Comparison of ENCODE assay signal across 8 mouse cellular contexts in genomic region chr4:40268204-40268813, GRCm38 (mm10). TPM values are rescaled to one million over a fixed set of nuclear protein-coding genes. Genes with fewer than 3 reads are reported as not detected.
A peak's percentile ranks its signal among the peaks of the same experiment; 100 is the strongest.
DNase-seq lines count a peak whose midpoint lies in the region; ATAC-seq and TF ChIP-seq lines count a peak whose summit lies in the region.

No protein-coding gene starts in this region.

- peak overlapping the region; percentile 39 for H3K27ac ChIP-seq in cortical plate, adult 2 months (ENCODE audit: insufficient read depth, low read length)

- H3K4me3 ChIP-seq in cortical plate, adult 2 months (ENCODE audit: insufficient read depth, low read length) = peak overlapping the region; percentile 49

- intact Hi-C loops in left cerebral cortex, postnatal 10 days (cut with DNase I) = loop anchor here (5.0 kb wide), 1 partner anchor 86 kb away; no protein-coding TSS in a partner anchor

- ATAC-seq in activated CD4-positive, CD25-positive, alpha-beta regulatory T cell, adult 4 months = peak; percentile 43
- peak; percentile 49 for ATAC-seq in inflammation-experienced regulatory T-cells, adult 6 months
- peak; percentile 62 for ATAC-seq in megakaryocyte-erythroid progenitor cell, adult 5-6 weeks (replicated peaks; ENCODE audit: low FRiP score, low TSS enrichment, poor library complexity, severe bottlenecking)

- no peak for TF ChIP-seq CTCF in cortical plate, adult 2 months (IDR thresholded peaks at IDR 0.05; ENCODE audit: extremely low read depth, insufficient read depth, low read length)

- peak; percentile 90 for DNase-seq in gastrocnemius, postnatal 10 days
- peak; percentile 91 to 96 for DNase-seq in left cerebral cortex, postnatal 10 days (ENCODE audit: extremely low spot score in 1 of 2, low spot score in 2 of 2)
- DNase-seq in right cerebral cortex, postnatal 25 days = peak; percentile 92
- peak; percentile 90 to 94 for DNase-seq in urinary bladder, postnatal 4 days (ENCODE audit: low spot score in 2 of 2)

- peak; percentile 34; the same call in 1 of the 2 replicates for TF ChIP-seq POLR2A in cortical plate, adult 2 months (IDR thresholded peaks at IDR 0.05; ENCODE audit: extremely low read depth, insufficient read depth, low read length)

- no peaks in the 10 kb centered on the region for H3K4me1 ChIP-seq in cortical plate, adult 2 months (ENCODE audit: control insufficient read depth, insufficient read depth, low read length)

RNA-seq across cellular contexts. Expression of gene Smim27, which starts 1.1 kb away (rescaled TPM):
- polyA plus RNA-seq in activated CD4-positive, CD25-positive, alpha-beta regulatory T cell, adult 4 months (2017; shearing (Covaris generic)) = 10 to 100 TPM; 19.7 to 75.0 TPM
- polyA plus RNA-seq in cortical plate, adult 2 months (2012; rRNA removed) = 6.0 and 6.8 TPM in 2 replicates
- total RNA-seq in gastrocnemius, postnatal 10 days (2021) = 10 to 100 TPM; 46.8 to 64.0 TPM
- 10 to 100 TPM; 20.1 to 74.9 (median 45.7) TPM for polyA plus RNA-seq in inflammation-experienced regulatory T-cells, adult 6 months (2017; shearing (Covaris generic))
- total RNA-seq in left cerebral cortex, postnatal 10 days (2021) = 10 to 100 TPM in 1 of 2 experiments, 1 to 10 TPM in 1; 8.5 to 14.4 TPM
- 7.4 and 26.3 TPM in 2 replicates for total RNA-seq in megakaryocyte-erythroid progenitor cell, adult 5-6 weeks (2014; fragmentation: Nextera tagmentation)
- total RNA-seq in megakaryocyte-erythroid progenitor cell, adult 5-6 weeks (2017) = 6.0 and 6.9 TPM in 2 replicates

RNA-seq across cellular contexts. Expression of gene Topors, which starts 1.3 kb away (rescaled TPM):
- 10 to 100 TPM; 18.9 to 19.9 TPM for polyA plus RNA-seq in activated CD4-positive, CD25-positive, alpha-beta regulatory T cell, adult 4 months (2017; shearing (Covaris generic))
- polyA plus RNA-seq in cortical plate, adult 2 months (2012; rRNA removed) = 10.1 and 10.7 TPM in 2 replicates
- 10 to 100 TPM; 13.1 to 15.9 TPM for total RNA-seq in gastrocnemius, postnatal 10 days (2021)
- polyA plus RNA-seq in inflammation-experienced regulatory T-cells, adult 6 months (2017; shearing (Covaris generic)) = 10 to 100 TPM; 15.0 to 19.3 (median 16.7) TPM
- total RNA-seq in left cerebral cortex, postnatal 10 days (2021) = 10 to 100 TPM; 16.0 to 17.8 TPM
- 27.1 and 41.9 TPM in 2 replicates for total RNA-seq in megakaryocyte-erythroid progenitor cell, adult 5-6 weeks (2014; fragmentation: Nextera tagmentation)
- total RNA-seq in megakaryocyte-erythroid progenitor cell, adult 5-6 weeks (2017) = 88.1 and 96.6 TPM in 2 replicates

RNA-seq across cellular contexts. Expression of gene Ndufb6, which starts 10.9 kb away (rescaled TPM):
- 100 to 1,000 TPM; 142 to 147 TPM for polyA plus RNA-seq in activated CD4-positive, CD25-positive, alpha-beta regulatory T cell, adult 4 months (2017; shearing (Covaris generic))
- 163 and 168 TPM in 2 replicates for polyA plus RNA-seq in cortical plate, adult 2 months (2012; rRNA removed)
- 100 to 1,000 TPM; 196 to 243 TPM for total RNA-seq in gastrocnemius, postnatal 10 days (2021)
- polyA plus RNA-seq in inflammation-experienced regulatory T-cells, adult 6 months (2017; shearing (Covaris generic)) = 100 to 1,000 TPM; 108 to 167 (median 111) TPM
- 100 to 1,000 TPM; 213 to 222 TPM for total RNA-seq in left cerebral cortex, postnatal 10 days (2021)
- 164 and 196 TPM in 2 replicates for total RNA-seq in megakaryocyte-erythroid progenitor cell, adult 5-6 weeks (2014; fragmentation: Nextera tagmentation)
- total RNA-seq in megakaryocyte-erythroid progenitor cell, adult 5-6 weeks (2017) = 67.9 and 81.9 TPM in 2 replicates

RNA-seq across cellular contexts. Expression of gene Ddx58, which starts 28.7 kb away (rescaled TPM):
- 10 to 100 TPM; 81.4 to 82.3 TPM for polyA plus RNA-seq in activated CD4-positive, CD25-positive, alpha-beta regulatory T cell, adult 4 months (2017; shearing (Covaris generic))
- polyA plus RNA-seq in cortical plate, adult 2 months (2012; rRNA removed) = 4.6 and 5.3 TPM in 2 replicates
- total RNA-seq in gastrocnemius, postnatal 10 days (2021) = 1 to 10 TPM; 3.8 to 6.3 TPM
- polyA plus RNA-seq in inflammation-experienced regulatory T-cells, adult 6 months (2017; shearing (Covaris generic)) = 10 to 100 TPM; 77.8 to 93.7 (median 80.8) TPM
- 1 to 10 TPM; 3.5 to 4.8 TPM for total RNA-seq in left cerebral cortex, postnatal 10 days (2021)
- 11.3 and 14.2 TPM in 2 replicates for total RNA-seq in megakaryocyte-erythroid progenitor cell, adult 5-6 weeks (2014; fragmentation: Nextera tagmentation)
- 18.9 and 20.2 TPM in 2 replicates for total RNA-seq in megakaryocyte-erythroid progenitor cell, adult 5-6 weeks (2017)

Comparison
In these comparisons a context has a peak if more than half of its experiments do, and no peak if none do; other contexts are left out.
1. Peak in every context shown above with its lines: DNase-seq, ATAC-seq, H3K4me3 ChIP-seq and H3K27ac ChIP-seq.